Mouse (Mus musculus) adrenal gland, postnatal 0 days (tissue): ENCODE data around the gene Atp5mpl. TPM values are rescaled to one million over a fixed set of nuclear protein-coding genes. Genes with fewer than 3 reads are reported as not detected.

Experiments
- polyA plus RNA-seq: library from polyadenylated mRNA; unstranded; fragments of >200 nt; fragmentation: Nextera tagmentation; extraction: Ambion mirVana; gene quantifications from 2 replicates; pipeline ENCODE4 v1.2.1, GENCODE M21; 2015

The Atp5mpl gene
- polyA plus RNA-seq, result 1,068 and 1,771 TPM in 2 replicates

GRCm38 (mm10) chr12:111966683-111967173 is at the start of gene Atp5mpl:
Gene Atp5mpl (minus strand): TSS chr12:111966977.

GRCm38 (mm10) chr12:111980887-111981367 is 14.2 kb upstream of the Atp5mpl start, which contains the start of gene Rd3l:
Gene Rd3l (minus strand): TSS chr12:111981317.

GRCm38 (mm10) chr12:111971231-111971686 is 4.5 kb upstream of the Atp5mpl start, which contains the start of gene Tdrd9:
Gene Tdrd9 (plus strand): TSS chr12:111971559.

Other genes with a start within 250 kb of the Atp5mpl start
- gene Klc1, start 208.1 kb downstream of the Atp5mpl start, polyA plus RNA-seq, result 82.3 and 185 TPM in 2 replicates
- gene Xrcc3, start 153.1 kb downstream of the Atp5mpl start, polyA plus RNA-seq, result 7.6 and 7.8 TPM in 2 replicates
- 143 and 186 TPM in 2 replicates for gene Zfyve21, start 152.8 kb downstream of the Atp5mpl start, polyA plus RNA-seq
- gene Ppp1r13b, start 58.9 kb downstream of the Atp5mpl start, polyA plus RNA-seq, result 12.6 and 14.3 TPM in 2 replicates
- gene Tdrd9, start 4.6 kb upstream of the Atp5mpl start, polyA plus RNA-seq, result 0.11 TPM in 1 of 2 replicates, not detected in the other
- not detected in 2 replicates for gene Rd3l, start 14.3 kb upstream of the Atp5mpl start, polyA plus RNA-seq
- 1.2 and 1.9 TPM in 2 replicates for gene Aspg, start 139.7 kb upstream of the Atp5mpl start, polyA plus RNA-seq
- 4.8 and 5.7 TPM in 2 replicates for gene Kif26a, start 179.2 kb upstream of the Atp5mpl start, polyA plus RNA-seq